Mouse (Mus musculus) frontal cortex, adult (tissue): ENCODE measurements around the gene Tldc2.

Source experiments
- ATAC-seq: cut with Nextera tagmentation; 2 replicates; pipeline ENCODE4 v1.9.2; 2017; ENCODE audit warnings: mild to moderate bottlenecking, moderate library complexity, mixed read lengths; ENCODE audit not compliant: low TSS enrichment

The Tldc2 gene

DNA sequence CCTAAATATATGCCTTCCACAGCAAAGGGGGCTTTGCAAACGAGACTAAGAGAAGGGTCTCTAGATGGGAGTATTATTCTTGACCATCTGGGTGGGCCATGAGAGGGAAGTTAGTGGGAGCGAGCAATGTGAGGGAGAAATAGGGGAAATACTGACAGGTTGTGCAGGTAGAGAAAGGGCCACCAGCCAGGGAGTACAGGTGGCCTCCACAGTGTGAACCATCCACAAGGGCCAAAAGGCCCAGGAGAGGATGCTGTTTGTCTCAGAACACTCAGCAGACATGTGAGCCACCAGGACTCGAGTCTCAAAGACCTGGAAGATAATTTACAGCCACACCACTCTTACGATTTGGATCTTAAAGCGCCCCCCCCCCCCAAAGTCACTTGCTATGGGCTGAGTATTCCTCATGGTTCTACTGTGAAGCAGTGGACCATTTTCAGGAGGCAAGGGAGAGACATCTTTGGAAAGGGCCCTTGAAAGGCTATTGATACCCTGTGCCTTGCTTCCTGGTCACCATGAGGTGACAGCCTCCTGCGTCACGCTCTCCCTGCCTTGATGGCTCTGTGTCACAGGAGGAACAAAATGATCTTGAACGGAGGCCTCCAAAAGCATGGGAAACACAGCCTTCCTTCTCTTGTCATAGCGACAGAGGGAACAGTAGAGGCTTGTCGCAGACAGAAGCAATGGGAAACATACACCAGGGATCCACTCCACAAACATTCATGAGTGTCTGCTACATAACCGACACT lies 26.1 kb upstream of the Tldc2 start:
- no peak for ATAC-seq

DNA sequence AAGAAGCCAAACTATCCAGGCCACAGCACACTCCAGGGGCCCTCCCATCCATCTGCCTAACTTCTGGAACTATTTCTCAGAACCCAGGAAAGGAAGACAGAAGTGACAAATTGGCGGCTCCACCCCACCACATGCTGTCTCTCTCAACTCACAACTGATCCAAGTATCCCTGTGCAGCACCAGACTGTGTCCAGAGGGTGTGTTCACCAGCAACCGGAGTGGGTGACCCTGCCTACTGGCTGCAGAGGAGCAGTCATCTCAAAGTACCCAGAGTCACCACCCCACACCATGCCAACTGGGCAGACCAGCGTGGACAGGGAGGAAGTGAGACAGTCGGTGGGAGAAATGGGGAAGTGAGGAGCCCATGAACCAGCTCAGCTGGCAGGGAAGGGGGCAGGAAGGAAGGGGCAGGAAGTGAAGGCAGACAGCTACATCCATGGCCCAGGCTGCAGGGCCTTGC lies 23.6 kb upstream of the Tldc2 start:
- peak; percentile 59 for ATAC-seq

DNA sequence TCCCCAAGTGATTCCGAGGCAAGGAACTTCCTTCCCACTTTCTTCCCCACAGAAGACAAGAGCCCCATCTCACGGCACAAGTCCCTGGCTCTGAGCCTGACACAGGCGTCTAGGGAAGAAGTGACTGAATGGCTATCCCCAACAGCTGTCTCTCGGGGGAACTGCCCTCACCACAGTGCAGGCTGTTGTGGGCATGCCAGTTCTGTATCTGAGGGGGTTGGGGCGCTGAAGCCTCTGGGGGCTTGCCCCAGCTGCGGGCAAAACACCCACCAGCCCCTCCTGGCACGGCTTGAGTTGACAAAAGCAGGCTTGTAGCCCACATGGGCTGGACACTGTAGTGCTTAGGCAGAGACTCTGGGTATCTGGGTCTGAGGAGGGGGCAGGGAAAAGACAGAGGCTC lies 22.7 kb upstream of the Tldc2 start:
- ATAC-seq = no peak

DNA sequence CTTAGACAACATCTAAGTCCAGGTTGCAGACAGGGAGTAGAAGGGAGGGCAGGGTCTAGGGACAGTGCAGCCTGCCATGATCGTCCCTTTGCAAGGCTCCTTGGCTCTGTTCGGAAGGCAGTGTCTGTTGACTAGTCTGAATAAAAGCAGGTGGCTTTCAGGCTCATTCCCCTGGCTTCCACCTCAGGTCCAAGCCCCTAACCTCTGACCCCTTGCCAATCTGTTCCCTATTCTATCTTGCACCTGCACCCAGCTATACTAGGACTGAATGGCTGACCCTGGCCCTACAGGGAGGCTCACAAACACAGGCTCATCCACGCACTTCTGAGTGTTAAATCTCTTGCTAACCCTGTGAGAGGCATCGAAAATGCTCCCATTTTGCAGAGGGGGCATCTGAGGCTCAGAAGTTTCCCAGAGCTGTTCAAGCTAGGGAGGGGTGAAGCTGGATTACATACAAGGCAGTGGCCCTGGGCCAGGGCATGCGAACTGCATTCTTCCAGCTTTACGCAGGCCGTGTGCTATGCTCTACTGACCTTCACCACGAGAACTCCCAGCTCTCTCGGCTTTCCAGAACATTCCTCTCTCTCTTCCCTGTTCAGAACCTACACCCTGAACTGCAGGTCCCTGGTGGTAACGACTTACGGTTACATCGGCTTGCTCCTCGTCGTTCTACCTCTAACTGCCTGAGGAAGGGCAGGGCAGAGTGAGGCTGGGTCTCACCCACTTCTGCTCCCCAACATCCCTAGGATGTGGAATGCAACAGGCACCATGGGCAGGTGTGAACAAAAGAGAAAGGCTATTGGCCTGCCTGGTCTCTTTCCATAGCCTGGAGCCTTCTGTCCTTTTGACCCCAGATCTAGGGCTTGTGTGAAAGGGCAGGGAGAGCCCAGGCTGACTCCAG lies 21.6 kb upstream of the Tldc2 start:
- no peak for ATAC-seq

DNA sequence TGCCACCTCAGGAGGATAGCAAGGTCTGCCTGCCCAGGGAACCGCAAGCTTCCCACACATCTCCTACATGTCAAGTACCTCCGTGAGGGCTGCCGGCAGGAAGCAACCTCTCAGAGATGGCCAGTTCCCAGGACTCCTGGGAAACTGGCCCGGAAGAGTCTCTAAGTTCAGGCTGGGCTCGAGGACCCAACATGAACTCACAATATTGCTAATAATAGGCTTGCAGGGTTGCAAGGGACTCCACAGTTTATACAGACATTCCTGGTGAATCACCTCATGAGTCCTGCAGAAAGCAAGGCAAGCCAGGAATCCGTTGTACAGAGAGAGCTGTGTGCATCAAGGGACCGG lies 21.0 kb upstream of the Tldc2 start:
- ATAC-seq = no peak

DNA sequence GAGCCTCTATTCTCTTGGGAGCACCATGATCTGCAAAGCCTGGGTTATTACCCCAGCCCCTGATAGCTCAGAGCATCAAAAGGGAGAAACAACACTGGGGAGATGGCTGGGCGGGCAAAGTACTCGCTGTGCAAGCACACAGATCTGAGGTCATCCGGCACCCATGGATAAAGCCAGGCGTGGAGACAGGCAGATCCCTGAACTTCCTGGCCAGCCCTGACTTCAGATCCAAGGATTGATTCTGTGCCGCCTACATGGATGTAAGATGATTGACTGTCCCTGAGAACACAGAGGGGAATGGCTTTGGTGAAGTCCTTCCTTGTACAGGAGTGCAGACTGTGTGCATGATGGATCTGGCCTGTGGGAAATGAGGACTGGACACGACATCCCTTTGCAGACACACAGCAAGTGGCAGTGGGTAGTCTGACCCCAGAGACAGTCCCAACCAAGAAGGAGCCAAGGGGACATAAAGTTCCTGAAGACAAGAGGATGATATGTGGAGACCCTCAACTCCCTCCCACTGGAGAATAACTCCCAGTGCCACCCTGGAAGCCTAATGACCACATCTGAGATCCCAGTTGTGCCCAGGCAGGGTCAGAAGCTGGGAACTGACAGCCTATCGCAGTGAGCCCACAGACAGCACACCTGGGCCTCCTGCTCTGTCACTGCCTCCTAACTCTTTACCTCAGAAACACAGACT lies 20.0 kb upstream of the Tldc2 start:
- ATAC-seq = no peak

DNA sequence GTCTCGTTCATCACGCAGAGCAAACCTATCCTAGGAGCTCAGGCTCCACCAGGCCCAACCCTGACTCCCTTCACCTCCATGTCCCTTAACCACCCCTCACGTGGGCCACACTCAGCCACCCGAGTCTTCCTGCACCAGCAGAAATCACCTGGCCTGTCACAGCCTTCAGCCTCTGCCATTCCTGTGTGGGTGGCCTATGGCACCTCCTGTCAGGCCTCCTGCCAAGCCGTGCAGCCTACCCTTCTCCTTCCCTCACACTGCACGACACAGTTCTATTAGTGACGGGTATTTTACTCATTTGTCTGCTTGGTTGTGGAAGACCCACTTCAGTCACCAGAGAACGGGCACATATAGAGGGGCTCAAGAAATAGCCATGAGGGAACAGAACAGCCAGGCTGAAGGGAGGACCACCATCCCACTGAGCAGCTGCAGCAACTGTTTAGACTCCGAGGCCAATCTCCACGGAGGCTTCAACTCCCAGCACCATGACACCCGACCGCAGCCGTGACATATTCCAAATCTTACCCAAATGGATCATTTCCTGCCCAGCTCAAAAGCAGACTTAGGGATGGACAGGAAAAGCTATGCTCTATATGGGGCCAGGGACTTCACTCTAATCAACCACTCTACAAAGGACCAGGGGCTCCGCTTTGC lies 18.0 kb upstream of the Tldc2 start:
- no peak for ATAC-seq

DNA sequence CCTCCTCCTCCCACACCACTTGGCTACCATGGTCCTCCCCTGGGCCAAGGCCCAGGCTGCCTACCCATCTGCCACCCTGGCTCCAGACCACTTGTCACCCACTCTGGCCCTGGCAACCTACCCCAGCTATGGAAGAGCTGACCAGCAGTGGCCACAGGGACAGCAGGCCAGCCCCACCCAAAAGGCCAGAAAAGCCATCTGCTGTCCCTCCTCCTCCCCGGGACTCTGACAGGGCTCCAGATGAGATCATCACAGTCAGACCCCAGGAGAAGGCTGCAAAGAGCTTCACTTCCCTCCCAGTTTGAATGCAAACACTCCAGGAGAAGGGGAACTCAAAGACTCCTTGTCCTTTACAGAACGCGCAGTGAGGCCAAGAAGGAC lies 17.5 kb upstream of the Tldc2 start:
- ATAC-seq = no peak

DNA sequence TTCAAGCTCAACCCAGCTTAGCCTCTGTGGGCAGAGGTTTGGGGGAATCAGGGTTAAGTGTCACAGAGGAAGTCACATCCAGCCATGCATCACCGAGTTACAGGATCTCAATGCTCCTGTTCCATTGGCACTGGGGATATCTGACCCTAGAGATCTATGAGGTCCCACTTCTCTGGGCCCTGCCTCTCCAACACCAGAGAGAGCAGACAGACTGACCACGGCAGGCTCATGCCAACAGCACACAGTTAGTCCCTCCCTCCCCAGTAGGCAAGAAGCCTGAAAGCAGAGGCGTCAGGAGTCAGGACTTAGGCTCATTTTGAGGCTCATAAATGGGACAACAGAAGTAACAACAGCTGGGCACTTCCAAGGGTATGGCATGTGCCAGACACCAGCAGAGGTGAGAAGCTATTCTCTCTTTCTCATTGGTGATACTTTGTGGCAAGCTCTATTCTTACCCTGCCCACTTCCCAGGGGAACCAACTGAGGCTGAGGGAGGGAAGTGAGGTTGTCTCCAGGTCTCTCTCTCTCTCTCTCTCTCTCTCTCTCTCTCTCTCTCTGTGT lies 17.0 kb upstream of the Tldc2 start:
- no peak for ATAC-seq

DNA sequence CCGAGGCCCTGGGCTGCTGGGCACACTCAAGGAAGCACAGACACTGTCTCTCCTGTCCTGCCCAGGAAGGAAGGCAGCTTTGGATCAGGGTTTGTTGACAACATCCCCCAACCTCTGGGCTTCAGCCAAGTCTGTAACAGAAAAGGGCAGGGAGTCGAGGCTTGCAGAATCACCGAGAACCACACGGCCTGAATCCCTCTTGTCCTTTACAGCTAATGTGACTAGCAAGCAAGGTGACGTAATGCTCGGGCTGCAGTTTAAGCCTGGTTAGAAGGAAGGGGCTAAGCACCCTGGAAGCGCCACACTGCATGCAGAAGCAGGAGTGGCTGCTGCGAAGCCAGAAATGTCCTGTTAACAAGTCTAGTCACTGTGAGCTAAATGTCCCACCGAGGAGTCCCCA lies 16.5 kb upstream of the Tldc2 start:
- ATAC-seq = no peak

DNA sequence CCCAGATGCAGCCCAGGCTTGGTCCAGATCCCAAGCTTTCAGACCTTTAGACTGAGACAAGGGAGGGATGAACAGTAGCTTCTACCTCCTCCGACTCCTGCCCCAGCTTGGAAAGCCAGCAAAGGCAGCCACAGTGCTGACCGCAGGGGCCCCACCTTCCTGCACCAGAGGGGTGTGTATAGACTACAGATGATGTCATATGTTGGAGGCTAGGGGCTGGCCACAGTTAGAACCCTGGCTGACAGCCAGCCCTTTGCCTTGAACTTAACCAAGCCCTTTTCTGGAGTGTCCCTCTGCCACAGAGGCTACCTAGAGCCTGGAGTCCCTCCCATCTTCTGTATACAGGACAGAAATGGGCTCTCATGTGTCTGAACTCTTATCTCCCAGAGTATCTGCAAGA lies 15.3 kb upstream of the Tldc2 start:
- ATAC-seq = no peak

DNA sequence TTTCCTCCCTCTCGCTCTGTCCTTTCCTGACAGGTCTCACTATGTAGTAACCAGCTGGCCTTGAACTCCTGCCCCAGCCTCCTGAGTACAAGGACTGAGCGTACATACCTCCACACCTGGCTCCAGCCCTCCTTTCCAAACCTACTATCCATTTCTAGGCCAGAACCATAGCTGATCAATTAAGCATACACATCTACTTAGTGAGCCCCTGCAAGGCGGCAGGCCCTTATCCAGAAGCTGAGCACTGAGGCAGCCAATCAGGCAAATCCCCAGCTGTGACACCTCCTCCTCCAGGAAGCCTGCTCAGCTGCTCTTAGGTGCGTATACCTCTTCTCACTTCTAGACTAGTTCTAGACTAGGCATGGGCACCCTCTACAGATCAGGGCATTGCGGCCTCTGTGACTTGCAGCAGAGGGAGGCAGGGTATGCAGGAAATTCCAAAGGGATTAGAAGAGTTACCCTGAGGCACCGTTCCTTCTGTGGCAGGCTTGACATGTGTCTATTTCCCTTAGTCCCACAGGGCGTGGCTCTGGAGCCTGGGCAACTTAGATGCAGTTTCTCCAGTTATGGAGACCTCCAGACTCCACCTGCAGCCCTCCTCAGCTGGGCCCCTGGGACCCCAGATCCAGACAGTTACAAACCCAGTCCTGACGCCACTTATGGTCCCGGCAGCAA lies 14.4 kb upstream of the Tldc2 start:
- ATAC-seq = no peak

DNA sequence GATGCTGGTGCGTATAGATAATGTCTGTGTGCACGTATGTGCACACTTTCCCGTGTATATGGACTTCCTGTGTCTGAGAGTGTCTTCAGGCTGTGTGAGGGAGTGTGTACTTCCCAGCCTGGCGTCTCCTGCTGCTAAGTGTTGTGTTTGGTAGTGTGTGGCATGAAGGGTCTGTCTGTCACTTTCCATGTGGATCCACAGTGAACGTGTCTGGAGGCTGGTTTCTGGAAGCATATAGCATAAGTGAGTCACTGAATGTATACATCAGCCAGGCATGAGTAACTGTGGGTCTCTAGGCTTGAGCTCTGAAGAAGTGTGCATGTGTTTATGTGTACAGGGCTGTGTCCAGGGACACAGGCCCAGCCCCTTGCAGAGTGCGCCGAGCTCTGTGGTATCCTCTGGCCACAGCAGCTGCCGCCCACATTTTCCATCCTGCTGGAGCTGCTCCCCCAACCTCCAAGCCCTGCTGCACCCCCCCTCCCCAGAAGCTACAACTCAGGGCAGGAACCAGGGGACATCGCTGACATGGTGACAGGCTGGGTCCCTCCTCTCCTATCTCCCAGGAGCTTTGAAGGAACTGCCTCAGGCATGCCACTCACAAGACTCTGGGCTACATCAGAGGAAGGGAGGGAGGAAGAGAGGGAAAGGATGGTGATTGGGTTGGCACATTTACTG lies 13.3 kb upstream of the Tldc2 start:
- no peak for ATAC-seq

DNA sequence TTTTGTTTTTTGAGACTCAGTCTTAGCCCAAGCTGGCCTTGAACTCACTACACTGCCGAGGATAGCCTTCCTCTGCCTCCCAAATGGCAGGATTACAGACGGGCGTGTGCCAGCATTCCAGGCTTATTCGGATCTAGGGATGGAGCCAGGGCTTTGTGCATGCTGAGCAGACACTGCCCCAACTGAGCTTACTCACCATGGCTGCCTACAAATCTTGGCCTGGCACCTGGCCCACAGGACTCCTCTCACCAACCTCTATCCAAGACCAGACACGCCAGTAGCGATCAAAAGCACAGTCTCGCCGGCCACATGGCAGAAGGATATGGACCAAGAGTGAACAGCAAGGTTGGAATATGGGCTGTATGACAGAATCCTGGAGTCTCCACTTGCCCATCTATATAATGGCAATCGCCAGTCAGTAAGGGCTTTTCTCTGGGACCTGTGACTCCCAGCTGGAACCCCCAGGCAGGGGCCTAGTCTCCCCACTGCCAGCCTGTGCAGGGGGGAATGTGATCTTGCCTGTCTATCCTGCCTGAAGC lies 12.6 kb upstream of the Tldc2 start:
- no peak for ATAC-seq

DNA sequence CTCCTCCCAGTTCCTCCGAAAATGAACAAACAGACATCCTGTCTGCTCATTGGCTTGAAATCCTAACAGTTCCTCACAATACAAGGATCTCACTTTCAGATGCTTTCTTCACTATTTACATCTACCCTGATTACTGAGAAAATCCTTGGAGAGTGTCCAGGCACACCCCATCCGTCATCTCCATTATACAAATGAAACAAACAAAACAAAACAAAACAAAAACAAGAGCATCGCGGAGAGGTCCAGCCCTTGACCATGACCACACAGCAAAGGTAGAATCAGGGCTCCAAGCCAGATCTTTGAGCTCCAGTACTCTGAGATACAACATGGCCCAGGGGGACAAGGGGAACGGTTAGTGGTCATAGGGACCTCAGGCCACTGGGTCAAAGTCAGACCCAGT lies 12.1 kb upstream of the Tldc2 start:
- ATAC-seq = no peak

DNA sequence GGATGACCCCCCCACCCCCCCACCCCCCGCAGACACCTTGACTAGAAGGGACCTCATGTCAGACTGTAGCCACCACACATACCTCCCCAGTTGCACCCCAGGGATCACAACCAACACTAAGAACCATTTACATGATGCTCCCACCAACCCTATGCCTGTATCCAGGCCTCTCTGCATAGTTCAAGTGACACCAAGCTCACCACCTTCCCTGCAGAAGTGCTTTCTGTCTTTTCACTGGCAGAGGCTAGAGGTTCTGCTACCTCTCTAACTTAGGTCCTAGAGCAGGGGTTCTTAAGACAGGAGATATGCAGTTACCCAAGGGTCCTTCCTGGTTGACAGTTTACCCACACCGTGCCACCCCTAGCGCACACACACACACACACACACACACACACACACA lies 11.6 kb upstream of the Tldc2 start:
- no peak for ATAC-seq

DNA sequence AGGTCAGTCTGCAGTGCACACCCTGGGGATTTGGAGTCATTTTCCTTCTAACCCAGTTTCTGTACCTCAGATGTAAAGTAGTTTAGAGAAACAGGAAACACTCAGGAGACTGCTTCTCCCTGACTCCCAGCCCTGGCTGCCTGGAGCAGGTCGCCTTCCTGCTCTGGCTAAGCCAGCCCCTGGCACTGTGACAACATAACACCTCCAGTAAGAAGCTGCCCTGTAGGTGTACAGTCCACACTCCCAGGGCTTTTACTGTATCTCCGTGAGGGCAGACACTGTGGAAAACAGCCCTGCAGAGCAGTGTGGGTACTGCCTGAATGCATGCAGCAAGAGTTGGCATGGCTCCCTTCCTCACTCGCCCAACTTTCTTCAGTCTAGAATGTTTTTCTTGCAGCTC lies 11.2 kb upstream of the Tldc2 start:
- no peak for ATAC-seq

DNA sequence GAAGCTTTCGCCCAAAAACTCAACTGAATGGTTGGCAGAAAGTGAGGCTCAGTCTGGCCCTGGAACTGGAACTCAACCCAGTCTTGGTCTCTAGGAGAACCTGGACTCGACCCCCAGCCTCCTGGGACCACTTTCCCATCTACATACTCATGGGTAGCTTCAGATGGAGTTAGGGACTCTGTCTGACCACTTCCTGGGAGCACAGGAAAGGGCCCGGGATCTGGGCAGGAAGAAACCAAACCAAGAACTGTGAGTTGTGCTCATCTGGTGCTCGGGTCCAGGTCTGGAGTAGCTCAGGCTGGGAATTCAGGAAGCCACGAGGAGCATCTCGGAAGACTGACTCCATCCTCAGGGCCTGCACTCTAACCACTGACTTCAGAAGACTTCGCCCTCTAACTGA lies 10.3 kb upstream of the Tldc2 start:
- no peak for ATAC-seq

DNA sequence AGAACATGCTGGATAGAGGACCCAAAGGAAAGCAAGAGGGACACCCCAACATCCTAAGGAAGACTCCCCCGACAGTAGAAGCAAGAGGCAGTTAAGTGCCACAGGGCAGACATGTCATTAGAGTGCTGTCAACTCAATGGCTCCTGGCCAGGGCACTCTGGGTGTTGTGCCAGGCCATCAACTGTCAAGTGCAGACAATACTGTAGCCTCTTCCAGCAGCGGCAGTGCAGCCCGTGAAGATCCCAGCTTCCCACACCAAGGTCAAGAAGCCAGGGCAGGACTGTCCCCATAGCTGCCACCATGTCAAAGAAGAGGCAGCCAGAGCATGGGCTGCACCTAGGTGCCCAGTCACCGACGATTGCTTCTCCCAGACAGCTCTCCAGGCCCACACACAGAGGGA lies 9.7 kb upstream of the Tldc2 start:
- no peak for ATAC-seq

DNA sequence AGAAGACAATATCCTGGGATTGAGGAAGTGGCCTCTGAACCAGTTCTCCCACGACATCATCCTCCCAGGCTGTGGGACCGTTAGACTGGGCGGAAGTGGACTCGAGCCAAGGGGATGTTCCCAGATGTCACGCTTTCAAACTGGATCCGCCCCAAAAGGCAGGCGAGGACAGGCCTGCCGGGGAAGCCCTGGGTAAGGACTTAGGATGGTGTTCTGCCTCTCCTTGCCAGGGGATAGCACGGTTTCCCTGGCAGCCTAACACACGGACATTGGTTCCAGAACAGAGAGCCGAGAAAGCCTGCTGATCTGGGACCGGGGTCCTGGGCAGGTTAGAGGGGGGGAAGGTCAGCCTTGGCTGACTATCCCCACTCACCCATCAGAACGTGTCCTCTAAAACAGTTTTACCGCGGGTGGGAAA lies 9.2 kb upstream of the Tldc2 start:
- ATAC-seq = no peak
